ENCODE assay signal across 15 mouse cellular contexts in the genomic region with DNA sequence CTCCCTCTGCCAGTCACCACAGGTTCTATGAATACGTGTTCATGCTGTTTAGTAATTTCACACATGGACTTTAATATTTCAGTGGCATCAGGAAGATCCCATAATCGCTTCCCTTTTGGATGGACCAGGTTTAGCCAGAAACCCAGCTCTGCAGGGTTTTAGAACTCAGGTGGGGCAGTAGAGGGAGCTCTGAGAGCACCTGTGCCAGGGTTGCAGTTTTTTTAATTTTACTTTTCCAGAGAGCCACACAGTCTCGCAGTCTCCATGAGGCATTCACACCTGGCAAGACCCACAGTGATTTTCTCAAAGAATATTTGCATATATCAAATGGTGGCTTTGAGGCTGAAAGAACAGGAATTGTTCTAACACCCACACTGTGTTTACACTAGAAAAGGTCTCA.
"Had no signal": no experiment of that assay in that cellular context is flagged by ENCODE, and none has a peak within 500 bp of the region (broad histone marks: within the 10 kb centered on the region; RNA-seq: fewer than 3 reads in every experiment).

No protein-coding gene starts in this region.

- H3K27me3 ChIP-seq: limb, embryonic 12.5 days; liver, embryonic 13.5 days; lung, embryonic 15.5 days; megakaryocyte, embryonic 14.5 days; midbrain, embryonic 12.5 days; neural tube, embryonic 12.5 days; stomach, embryonic 15.5 days had no signal

- H3K9ac ChIP-seq: limb, embryonic 12.5 days; liver, embryonic 13.5 days; liver, postnatal 0 days; lung, embryonic 15.5 days; midbrain, embryonic 12.5 days; neural tube, embryonic 12.5 days; stomach, embryonic 15.5 days had no signal

- H3K4me1 ChIP-seq: limb, embryonic 12.5 days; liver, embryonic 13.5 days; lung, embryonic 15.5 days; megakaryocyte, embryonic 14.5 days; midbrain, embryonic 12.5 days; neural tube, embryonic 12.5 days; stomach, embryonic 15.5 days had no signal

- H3K4me2 ChIP-seq: limb, embryonic 12.5 days; liver, embryonic 13.5 days; lung, embryonic 15.5 days; midbrain, embryonic 12.5 days; neural tube, embryonic 12.5 days; stomach, embryonic 15.5 days had no signal

- DNase-seq: kidney, postnatal 10 days; kidney, postnatal 4 days; liver; liver, embryonic 13.5 days; liver, postnatal 0 days; lung, postnatal 14 days; thymus, adult 2 months; thymus, postnatal 25 days had no signal

- H3K4me3 ChIP-seq: limb, embryonic 12.5 days; liver, embryonic 13.5 days; lung, embryonic 15.5 days; megakaryocyte, embryonic 14.5 days; midbrain, embryonic 12.5 days; neural tube, embryonic 12.5 days; stomach, embryonic 15.5 days had no signal

- H3K9me3 ChIP-seq: limb, embryonic 12.5 days; liver, embryonic 13.5 days; lung, embryonic 15.5 days; megakaryocyte, embryonic 14.5 days; midbrain, embryonic 12.5 days; neural tube, embryonic 12.5 days; stomach, embryonic 15.5 days had no signal

- H3K36me3 ChIP-seq: limb, embryonic 12.5 days; liver, embryonic 13.5 days; lung, embryonic 15.5 days; midbrain, embryonic 12.5 days; neural tube, embryonic 12.5 days; stomach, embryonic 15.5 days had no signal

- ATAC-seq: liver, postnatal 0 days had no signal

- H3K27ac ChIP-seq: limb, embryonic 12.5 days; liver, embryonic 13.5 days; lung, embryonic 15.5 days; macrophage; midbrain, embryonic 12.5 days; neural tube, embryonic 12.5 days; stomach, embryonic 15.5 days had no signal
